Mouse (Mus musculus) erythroid progenitor cell, adult 5-6 weeks (primary cell): ENCODE results near the gene Acsl1. TPM values are rescaled to one million over a fixed set of nuclear protein-coding genes. Genes with fewer than 3 reads are reported as not detected.
A peak's percentile ranks its signal among the peaks of the same experiment; 100 is the strongest.

Source experiments
- ATAC-seq: replicated peaks from 2 replicates; pipeline ENCODE4 v1.8.0; 2016; ENCODE audit warnings: moderate number of reproducible peaks, mild to moderate bottlenecking, moderate TSS enrichment, inconsistent platforms; ENCODE audit not compliant: poor library complexity, low FRiP score, severe bottlenecking
- total RNA-seq, 2 experiments: library from RNA; stranded (forward) in 1 of 2; stranded (reverse) in 1 of 2; fragments of 150-400 nt in 1 of 2; fragments of 186-747, 209-891 nt in 1 of 2; gene quantifications; 2 replicates each; pipeline versions ENCODE4 v1.2.3 to v1.2.4; 2015 to 2017; ENCODE audit warnings: low replicate concordance in 2 of 2

Gene Acsl1
- total RNA-seq, 2 experiments from 2014 or later: 194 to 291 TPM

DNA sequence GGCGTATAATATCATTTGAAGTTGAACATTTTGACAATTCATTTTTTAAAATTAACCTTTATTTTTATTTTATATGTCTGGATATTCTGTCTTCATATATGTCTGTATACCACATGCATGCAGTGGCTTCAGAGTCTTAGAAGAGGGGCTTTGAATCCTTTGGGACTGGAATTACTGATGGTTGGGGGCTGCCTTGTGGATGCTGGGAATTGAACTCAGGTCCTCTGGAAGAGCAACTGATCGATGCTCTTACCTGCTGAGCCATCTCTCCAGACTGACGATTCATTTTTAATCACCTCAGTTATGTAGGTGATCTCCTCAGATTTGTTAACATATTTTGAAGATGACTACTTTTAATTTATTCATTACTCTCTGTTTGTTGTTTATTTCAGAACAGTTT lies 3.3 kb downstream of the Acsl1 start:
- no peak for ATAC-seq

DNA sequence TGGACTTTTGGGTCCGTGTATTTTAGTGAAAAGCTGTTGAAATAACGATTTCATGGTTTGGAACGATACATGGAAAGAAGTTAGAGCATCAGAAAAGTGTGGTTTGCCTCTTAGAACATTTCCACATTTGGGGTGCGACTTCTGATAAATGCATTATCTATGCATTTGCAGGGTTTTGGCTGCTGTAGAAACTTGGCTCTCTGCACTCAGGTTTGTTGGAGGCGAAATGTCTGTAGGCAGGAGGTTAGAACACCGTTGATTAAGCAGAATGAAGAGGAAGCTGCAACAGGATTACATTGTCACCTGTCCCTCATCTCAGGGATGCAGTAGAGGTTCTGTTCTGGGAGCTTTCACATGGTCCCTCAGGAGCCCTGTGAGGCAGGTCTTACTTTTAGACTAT lies 3.8 kb downstream of the Acsl1 start:
- ATAC-seq: peak; percentile 46

DNA sequence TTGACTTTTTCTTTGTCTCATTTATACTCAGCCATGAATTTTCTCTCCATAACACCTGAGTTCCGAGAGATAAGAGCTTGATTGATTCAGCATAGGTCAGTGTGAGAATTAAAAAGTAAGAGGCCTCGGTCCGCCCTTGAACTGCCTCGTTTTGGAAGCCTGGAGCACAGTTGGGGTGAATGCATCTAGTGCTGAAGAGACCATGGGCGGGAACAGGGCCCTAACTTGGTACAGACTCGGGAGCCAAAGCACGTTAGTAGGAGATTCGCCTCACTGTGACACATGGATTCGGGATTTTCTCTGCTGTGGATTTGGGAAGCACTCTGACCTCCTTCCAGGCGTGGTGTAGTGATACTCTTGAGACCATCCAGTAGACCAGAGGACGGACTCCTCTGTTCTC lies 4.6 kb downstream of the Acsl1 start:
- no peak for ATAC-seq

DNA sequence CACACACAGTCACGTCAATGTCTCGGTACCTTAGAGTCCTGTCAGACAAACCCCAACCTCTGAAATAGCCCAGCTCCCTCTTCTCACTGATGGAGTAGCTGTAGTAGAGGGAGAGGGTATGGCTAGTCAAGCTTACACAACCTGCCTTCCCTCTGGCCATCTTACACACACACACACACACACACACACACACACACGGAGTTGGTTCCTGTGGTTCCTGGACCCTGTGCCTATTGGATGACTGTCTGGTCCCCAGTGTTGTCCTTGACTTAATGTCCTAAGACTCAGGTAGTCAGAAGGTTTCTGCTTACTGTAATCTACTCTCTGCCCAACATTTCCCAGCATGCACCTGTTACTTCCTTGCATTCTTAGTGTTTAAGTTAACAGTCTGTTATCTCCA lies 5.1 kb downstream of the Acsl1 start:
- ATAC-seq: no peak

DNA sequence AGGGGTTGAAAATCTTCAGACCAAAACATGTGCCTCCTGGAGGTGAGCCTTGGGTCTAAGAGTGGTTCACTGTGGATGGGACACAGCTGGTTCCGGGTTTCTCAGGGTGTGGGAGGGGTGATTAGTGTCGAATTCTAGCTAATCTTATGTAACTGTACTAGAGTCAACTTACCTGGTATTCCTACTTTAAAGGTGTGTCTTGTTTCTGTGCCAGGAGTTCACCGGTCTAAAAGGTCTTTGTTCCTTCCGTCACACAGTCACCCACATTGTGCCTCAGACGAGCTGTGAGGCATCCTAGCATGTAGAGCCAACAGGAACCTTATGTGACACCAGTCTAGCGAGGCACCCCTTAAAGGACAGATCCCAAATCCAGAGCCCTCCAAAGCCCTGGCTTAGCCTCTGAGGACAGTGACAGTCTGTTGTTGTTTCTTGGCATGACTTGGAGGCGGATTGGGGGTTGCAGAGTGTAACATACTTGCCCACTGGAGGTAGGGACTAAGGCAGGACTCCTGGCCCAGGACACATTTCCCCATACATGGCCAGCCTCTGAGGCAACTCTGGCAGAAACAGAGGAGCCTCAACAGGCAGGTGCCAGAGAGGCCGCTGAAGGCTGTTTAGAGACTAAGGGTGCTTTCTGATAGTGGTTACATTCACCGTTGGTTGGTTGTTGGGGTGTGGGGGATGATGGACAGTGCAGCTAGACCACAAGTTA lies 7.1 kb downstream of the Acsl1 start:
- ATAC-seq: no peak

DNA sequence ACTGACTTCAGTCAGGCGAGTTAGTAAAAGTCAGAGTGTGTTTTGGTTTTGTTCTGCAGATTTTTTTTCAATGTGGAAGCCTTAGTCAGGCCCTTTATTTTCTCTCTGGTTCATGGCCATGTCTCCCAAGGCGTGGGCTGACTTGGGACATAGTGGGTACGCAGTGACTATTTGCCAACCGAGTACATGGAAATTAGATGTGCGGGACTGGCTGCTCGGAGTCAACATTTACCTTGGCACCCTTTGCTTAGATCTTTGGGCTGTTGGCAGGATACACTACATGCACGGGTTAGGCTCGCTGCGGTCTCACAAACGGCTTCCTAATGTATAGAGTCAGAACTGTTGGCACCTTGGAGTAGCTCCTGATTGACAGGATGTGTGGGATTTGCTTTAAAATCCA lies 7.9 kb downstream of the Acsl1 start:
- no peak for ATAC-seq

DNA sequence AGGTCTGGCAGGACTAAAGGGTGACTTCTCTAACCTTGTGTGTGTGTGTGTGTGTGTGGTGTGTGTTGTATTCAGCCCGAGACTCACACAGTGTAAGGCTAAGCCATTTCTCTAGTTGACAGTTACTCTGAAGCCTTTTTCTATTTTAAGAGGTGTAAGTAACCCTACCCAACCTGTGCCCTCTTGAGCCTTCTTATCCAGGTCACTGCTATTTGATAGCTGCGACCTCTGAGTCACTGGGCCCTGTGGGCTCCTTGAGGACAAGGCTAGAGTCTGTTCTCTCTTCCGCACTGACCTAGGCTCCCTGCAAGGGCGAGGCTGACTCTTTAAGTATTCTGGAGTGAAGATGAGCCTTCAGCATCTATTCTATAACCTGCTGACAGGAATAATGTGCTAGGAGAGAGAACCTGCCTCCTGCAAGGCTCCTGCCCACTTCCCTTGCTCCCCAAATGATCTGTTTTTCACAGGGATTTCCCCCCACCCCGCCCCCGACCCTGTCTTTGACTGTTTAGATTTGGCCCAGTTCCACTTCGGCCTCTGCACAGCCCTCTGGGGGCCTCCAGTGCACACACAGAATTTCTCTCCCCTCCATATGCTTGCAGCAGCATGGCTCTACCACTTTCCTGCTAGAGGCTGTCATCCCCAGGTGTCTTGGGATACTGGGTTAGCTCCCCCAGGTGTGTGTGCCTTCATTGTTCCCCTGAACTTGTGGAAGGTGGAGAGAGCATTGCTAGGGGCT lies 9.1 kb downstream of the Acsl1 start:
- ATAC-seq: no peak

DNA sequence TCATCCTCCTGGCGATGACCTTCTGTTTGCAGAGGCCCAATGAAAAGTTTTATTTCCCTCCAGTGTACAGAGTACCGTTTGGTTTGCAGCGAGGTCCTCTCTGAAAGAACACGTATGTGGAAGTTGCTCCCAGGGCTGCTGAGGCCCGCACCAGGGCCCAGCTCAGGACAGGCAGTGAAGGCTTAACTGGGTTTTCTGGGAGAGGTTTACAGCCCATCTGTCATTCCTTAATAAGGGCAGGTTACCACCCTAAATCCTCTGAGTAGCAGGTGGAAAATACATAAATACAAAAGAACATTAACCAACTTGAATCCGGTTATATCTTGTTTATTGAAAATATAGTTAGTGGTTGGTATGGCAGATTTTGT lies 9.7 kb downstream of the Acsl1 start:
- ATAC-seq: no peak

DNA sequence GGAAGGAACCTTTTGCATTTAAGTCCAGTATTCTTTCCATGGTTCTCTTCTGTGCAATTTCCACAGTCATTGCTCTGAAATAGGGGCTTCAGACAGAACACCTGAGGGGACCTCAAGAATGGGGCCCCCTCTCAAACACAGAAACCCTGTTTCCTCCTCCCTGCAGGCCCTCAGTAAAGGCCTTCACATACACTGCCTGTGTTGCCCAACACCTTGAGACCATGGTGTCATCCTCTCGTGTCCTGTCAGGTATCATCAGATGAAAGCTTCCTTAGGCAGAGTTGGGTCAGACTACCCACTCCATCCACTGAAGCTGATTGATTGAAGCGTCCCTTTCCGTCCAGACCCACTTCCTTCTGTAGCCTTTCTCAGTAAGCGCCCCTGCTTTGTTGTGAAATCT lies 11.9 kb downstream of the Acsl1 start:
- no peak for ATAC-seq

DNA sequence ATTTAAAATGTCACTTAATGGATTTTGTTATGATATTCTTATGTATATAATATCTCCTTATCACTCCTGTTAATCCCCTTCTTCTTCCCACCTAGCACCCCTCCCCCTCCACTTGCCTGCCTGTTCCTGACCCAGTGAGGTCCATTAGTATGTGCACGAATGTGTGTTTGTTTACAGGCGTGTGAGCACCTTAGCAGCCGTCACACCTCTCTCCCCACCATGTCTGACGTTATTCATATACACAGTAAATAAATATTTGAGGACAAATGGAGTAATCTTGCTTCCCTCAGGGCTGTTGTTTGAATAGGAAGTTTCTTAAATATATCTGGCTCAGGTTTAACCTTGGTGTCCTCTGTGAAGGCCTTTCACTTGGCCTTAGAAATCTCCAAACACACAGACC lies 12.4 kb downstream of the Acsl1 start:
- no peak for ATAC-seq

DNA sequence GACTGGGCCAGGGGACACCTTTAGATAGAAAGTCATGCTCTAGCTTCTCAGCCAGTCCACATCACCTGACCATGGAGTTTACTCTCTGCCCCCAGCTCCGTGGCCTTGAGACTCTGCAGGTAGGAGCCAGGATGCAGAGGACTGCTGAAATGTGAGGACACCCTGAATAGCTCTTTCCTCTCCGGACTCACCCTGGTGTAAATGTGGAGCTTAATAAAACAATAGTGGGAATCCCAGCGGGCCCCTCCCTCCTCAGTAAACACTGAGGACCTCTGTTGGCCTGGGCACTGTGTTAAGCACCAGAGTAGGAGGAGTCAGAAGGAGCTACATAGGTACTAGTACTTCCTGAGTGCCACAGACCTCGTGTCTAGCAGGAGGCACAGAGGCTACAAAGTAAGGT lies 13.2 kb downstream of the Acsl1 start:
- ATAC-seq: no peak

DNA sequence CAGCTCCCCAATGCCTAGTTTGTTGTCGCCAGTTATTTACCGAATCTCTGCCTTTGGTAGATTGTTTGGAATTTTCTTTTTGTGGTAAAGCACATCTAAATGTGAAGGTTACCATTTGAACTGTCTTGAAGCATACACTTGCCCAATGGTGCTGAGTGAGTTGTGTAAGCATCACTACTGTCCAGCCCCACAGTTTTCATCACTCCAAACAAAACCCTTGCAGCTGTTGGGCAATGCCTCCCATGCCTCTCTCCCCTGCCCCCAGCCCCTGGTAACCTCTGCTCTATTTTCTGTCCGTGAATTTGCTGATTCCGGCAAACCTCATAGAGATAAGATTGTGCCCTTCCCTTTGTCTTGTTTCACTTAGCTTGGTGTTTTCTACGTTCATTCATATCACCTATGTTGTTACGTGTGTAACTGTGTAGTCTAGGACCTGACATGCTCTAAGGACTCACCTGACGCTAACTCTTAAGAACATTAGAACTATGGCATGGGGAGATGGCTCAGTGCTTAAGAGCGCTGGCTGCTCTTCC lies 14.2 kb downstream of the Acsl1 start:
- ATAC-seq: no peak

DNA sequence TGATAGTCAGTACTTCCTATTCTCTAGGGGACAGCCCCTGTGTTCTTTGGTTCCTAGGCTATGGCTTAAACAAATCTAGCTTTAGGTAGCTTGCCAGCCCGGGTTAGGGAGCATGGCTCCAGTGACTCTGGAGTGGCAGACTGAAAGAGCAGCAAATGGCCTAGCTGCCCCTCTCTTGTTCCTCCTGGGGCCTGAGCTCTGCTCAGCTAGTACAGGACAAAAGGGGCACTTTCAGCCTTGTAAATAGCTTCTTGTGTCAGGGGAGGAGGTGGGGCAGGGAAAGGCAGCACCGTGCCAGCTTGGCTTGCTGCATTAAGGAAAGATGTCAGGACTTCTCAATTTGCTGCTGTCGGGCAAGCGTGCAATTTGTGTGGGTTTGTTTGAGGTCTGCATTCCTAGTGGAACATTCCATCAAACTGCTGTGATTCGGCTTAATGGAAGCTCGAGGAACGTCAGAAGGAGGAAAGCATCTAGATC lies 17.3 kb downstream of the Acsl1 start:
- ATAC-seq: no peak

DNA sequence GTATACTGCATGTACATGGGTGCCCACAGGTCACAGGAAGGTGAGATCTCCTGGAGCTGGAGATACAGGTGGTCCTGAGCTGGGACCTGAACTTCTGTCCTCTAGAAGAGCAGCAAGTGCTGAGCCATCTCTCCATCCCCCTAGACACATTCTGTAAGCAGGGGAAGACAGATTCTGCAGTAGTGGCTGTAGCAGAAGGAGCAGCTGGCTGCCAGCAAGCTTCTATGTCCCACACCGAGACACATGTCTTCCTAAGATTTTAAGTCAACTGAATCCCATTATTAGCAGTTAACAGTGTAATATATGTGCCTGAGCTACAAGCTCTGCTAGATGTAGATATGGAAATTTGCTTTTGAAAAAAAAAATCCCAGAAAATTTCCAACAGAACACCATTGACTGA lies 18.4 kb downstream of the Acsl1 start:
- ATAC-seq: no peak

DNA sequence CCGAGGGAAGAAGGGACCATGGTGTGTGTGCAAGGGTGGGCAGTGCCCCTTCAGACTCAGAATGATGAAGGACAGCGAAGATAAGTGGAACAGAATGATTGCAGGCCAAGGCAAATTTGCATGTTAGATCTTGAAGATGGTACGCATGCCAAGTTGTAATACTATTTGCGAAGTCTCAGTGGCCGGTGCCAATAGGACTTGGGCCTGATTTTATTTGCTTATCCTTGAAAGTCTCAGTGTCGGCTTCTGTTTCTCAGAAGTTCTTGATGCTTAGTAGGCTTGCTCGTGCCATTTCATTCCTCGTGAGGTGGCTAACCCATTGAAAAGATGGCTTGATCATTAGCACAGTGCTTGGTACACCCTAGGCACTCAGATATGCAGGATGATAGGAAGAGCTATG lies 19.4 kb downstream of the Acsl1 start:
- ATAC-seq: no peak

DNA sequence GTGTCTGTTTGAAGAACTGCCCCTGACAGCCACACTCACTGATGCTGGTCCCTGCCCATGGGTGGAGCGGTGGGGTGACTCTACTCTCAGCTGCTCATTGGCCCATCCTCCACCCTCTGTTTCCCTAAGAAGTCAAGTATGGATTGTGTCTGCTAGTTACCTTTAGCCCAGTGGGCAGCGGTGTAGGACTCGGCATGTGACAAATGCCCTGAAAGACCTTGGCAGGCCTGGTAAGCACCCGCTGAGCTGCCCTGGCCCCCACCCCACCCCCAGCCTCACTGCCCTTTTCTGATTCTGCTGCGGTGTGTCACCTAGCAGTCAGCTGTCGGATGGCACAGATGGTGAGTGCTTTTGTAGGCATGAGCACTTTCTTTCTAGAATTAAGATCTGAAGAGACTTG lies 20.0 kb downstream of the Acsl1 start:
- no peak for ATAC-seq

DNA sequence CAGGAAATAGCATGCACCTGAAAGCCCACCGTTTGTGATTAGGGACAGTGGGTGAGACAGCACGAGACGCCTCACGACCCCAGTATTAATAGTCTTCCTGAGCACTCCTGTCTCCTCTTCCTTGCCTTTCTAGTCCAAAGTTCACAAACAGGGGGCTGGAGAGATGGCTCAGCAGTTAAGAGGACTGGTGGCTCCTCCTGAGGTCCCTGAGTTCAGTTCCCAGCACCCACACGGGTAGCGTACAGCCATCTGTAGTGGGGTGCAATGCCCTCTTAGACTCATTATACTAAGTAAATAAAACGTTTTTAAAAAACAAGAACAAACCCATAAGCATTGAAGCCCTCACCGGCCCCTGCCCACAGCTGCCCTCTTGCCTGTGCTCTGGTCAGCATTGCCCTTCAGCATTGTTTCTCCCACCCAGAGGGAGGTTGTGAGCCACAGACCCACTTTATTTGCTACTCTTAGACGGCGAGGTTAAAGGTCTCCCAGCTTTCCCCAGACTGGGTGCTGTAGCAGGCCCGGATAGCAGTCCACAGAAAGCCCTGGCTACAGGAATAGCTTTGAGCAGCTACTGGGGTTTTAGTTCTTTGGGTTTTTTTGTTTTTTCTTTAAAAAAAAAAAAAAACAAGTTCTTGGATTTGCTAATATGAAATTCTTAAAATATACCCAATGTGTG lies 22.8 kb downstream of the Acsl1 start:
- no peak for ATAC-seq

DNA sequence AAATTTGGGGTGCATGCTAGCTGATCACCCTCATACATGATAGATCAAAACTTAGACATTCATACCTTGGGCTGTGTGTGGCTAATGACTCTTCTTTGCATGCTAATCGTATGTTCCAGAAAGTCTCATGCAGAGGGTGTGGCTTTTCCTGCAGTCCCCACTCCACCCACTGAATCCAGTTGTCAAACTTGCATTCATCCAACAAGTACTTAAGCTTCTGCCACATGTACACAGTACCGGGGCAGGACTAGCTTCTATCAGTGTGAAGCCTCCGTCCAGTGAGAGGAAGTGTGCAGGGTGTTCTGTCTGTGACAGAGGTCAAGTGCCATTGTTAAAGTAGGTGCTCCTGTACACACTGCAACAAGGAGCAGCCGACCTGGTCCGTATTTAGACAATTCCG lies 26.0 kb downstream of the Acsl1 start:
- peak; percentile 85 for ATAC-seq

DNA sequence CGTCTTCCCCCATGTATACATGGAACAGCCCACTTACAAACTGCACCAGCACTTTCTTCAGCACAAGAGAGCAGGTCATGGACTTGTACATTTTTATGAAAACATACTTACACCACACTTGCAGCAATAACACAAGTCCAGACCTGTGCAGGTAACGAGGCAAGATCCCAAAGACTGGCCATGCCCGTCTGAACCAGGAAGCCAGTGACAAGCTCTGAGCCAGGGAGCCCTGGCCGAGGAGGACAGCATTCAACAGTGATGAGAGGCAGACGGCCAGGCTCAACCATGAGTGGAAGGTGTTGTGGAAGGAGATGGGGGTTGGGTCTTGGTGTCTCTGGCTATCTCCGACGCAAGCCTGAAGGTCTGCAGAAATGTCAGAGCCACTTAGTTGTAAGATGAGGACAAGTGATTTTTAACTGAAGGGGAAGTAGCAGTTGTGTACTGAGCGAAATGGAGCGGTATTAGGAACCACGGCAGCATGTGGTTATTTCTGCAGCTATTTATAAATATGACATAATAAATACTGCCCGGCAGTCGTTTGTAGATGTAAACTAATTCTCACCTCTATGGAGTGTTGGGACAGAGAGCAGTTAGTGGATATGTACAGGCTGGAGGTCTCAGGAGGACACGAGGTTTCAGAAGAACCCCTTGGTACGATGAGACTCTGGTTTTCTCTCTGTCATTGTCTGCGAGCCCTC lies 26.6 kb downstream of the Acsl1 start:
- peak; percentile 20; the same call in 1 of the 2 replicates for ATAC-seq

DNA sequence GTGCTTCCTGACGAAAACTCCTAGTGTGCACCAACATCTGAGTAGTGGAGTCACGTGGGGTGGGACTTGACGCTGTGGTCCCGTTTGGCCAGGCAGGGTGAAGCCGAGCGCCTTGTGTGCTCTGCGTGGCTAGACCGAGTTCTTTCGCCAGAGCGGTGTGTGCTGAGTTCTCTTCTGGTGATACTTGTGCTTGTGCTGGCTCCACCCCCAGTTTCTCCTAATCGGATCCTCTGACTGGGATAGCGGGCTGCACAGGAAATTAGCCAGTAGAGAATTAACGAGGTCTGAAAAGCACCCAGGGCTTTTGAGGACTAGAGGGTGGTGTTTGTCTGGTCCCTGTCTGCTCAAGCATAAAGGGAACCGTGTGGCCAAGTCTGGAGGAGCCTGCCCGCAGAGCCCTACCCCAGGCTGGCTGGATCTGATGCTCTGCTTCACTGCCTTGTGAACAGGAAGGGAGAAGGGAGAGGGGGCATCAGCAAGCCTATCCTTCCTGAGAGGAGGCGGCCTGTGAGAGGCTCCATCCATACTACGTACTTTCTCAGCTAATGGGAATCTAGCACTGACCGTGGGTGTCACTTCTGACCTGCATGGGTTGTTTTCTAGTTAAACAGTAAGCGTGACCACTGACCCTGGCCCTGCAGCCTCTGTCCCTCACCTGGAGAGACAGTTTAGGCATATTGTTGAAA lies 28.7 kb downstream of the Acsl1 start:
- ATAC-seq: no peak
